Mouse (Mus musculus): Measurements from ENCODE around the gene Rpa1. TPM values are rescaled to one million over a fixed set of nuclear protein-coding genes. Genes with fewer than 3 reads are reported as not detected.

Gene Rpa1
- polyA plus RNA-seq, 1 experiment: 76.4 TPM

- H3K4me1 ChIP-seq (ENCODE audit: control insufficient read depth, insufficient read depth, low read length): no peaks in the 10 kb centered on the region; the same call in 1 of the 2 replicates
- H3K27me3 ChIP-seq (ENCODE audit: control insufficient read depth, insufficient read depth, low read length): no peaks in the 10 kb centered on the region
- TF ChIP-seq POLR2A (IDR thresholded peaks at IDR 0.05; ENCODE audit: control insufficient read depth, low read depth, low read length): no peak
- TF ChIP-seq CTCF (IDR thresholded peaks at IDR 0.05; ENCODE audit: control insufficient read depth, insufficient read depth, insufficient replicate concordance, low read depth, low read length): no peak
- no peak overlapping the region for H3K27ac ChIP-seq (ENCODE audit: control insufficient read depth, insufficient read depth, low read depth, low read length)
- H3K36me3 ChIP-seq (ENCODE audit: control insufficient read depth, insufficient read depth, low read length): peaks cover 5% of the 10 kb centered on the region
- H3K4me3 ChIP-seq (ENCODE audit: control insufficient read depth, low read depth, low read length): no peak overlapping the region
Observed at GRCm38 (mm10) chr11:75340698-75341345, 7.3 kb downstream of the Rpa1 start.

- no peak for TF ChIP-seq POLR2A (IDR thresholded peaks at IDR 0.05; ENCODE audit: control insufficient read depth, low read depth, low read length)
- TF ChIP-seq CTCF (IDR thresholded peaks at IDR 0.05; ENCODE audit: control insufficient read depth, insufficient read depth, insufficient replicate concordance, low read depth, low read length): no peak
- no peak overlapping the region for H3K27ac ChIP-seq (ENCODE audit: control insufficient read depth, insufficient read depth, low read depth, low read length)
- H3K4me1 ChIP-seq (ENCODE audit: control insufficient read depth, insufficient read depth, low read length): no peaks in the 10 kb centered on the region; the same call in 1 of the 2 replicates
- H3K4me3 ChIP-seq (ENCODE audit: control insufficient read depth, low read depth, low read length): no peak overlapping the region
- no peaks in the 10 kb centered on the region for H3K27me3 ChIP-seq (ENCODE audit: control insufficient read depth, insufficient read depth, low read length)
- H3K36me3 ChIP-seq (ENCODE audit: control insufficient read depth, insufficient read depth, low read length): peaks cover 5% of the 10 kb centered on the region
Observed at GRCm38 (mm10) chr11:75340076-75340475, 8.0 kb downstream of the Rpa1 start.

GRCm38 (mm10) chr11:75337246-75337645 lies 10.9 kb downstream of the Rpa1 start:
- Histone ChIP-seq H3K27ac (ENCODE audit: control insufficient read depth, insufficient read depth, low read depth, low read length) (no peak overlapping the region), H3K4me3 (ENCODE audit: control insufficient read depth, low read depth, low read length) (no peak overlapping the region), H3K27me3 (ENCODE audit: control insufficient read depth, insufficient read depth, low read length) (no peaks in the 10 kb centered on the region), H3K36me3 (ENCODE audit: control insufficient read depth, insufficient read depth, low read length) (peaks cover 5% of the 10 kb centered on the region), H3K4me1 (ENCODE audit: control insufficient read depth, insufficient read depth, low read length) (no peaks in the 10 kb centered on the region; the same call in 1 of the 2 replicates)
- no peak for TF ChIP-seq CTCF (IDR thresholded peaks at IDR 0.05; ENCODE audit: control insufficient read depth, insufficient read depth, insufficient replicate concordance, low read depth, low read length)
- TF ChIP-seq POLR2A (IDR thresholded peaks at IDR 0.05; ENCODE audit: control insufficient read depth, low read depth, low read length): no peak

GRCm38 (mm10) chr11:75336676-75337075 lies 11.4 kb downstream of the Rpa1 start:
- no peaks in the 10 kb centered on the region; the same call in 1 of the 2 replicates for H3K4me1 ChIP-seq (ENCODE audit: control insufficient read depth, insufficient read depth, low read length)
- no peaks in the 10 kb centered on the region for H3K27me3 ChIP-seq (ENCODE audit: control insufficient read depth, insufficient read depth, low read length)
- H3K36me3 ChIP-seq (ENCODE audit: control insufficient read depth, insufficient read depth, low read length): peaks cover 5% of the 10 kb centered on the region
- H3K27ac ChIP-seq (ENCODE audit: control insufficient read depth, insufficient read depth, low read depth, low read length): no peak overlapping the region
- H3K4me3 ChIP-seq (ENCODE audit: control insufficient read depth, low read depth, low read length): no peak overlapping the region
- TF ChIP-seq POLR2A (IDR thresholded peaks at IDR 0.05; ENCODE audit: control insufficient read depth, low read depth, low read length) (no peak), CTCF (IDR thresholded peaks at IDR 0.05; ENCODE audit: control insufficient read depth, insufficient read depth, insufficient replicate concordance, low read depth, low read length) (no peak)

GRCm38 (mm10) chr11:75325969-75326311 lies 22.2 kb downstream of the Rpa1 start:
- H3K4me1 ChIP-seq (ENCODE audit: control insufficient read depth, insufficient read depth, low read length): no peaks in the 10 kb centered on the region
- H3K27me3 ChIP-seq (ENCODE audit: control insufficient read depth, insufficient read depth, low read length): no peaks in the 10 kb centered on the region
- no peak overlapping the region for H3K4me3 ChIP-seq (ENCODE audit: control insufficient read depth, low read depth, low read length)
- peaks cover 1% of the 10 kb centered on the region for H3K36me3 ChIP-seq (ENCODE audit: control insufficient read depth, insufficient read depth, low read length)
- no peak overlapping the region for H3K27ac ChIP-seq (ENCODE audit: control insufficient read depth, insufficient read depth, low read depth, low read length)
- TF ChIP-seq POLR2A (IDR thresholded peaks at IDR 0.05; ENCODE audit: control insufficient read depth, low read depth, low read length) (no peak), CTCF (IDR thresholded peaks at IDR 0.05; ENCODE audit: control insufficient read depth, insufficient read depth, insufficient replicate concordance, low read depth, low read length) (no peak)

DNA sequence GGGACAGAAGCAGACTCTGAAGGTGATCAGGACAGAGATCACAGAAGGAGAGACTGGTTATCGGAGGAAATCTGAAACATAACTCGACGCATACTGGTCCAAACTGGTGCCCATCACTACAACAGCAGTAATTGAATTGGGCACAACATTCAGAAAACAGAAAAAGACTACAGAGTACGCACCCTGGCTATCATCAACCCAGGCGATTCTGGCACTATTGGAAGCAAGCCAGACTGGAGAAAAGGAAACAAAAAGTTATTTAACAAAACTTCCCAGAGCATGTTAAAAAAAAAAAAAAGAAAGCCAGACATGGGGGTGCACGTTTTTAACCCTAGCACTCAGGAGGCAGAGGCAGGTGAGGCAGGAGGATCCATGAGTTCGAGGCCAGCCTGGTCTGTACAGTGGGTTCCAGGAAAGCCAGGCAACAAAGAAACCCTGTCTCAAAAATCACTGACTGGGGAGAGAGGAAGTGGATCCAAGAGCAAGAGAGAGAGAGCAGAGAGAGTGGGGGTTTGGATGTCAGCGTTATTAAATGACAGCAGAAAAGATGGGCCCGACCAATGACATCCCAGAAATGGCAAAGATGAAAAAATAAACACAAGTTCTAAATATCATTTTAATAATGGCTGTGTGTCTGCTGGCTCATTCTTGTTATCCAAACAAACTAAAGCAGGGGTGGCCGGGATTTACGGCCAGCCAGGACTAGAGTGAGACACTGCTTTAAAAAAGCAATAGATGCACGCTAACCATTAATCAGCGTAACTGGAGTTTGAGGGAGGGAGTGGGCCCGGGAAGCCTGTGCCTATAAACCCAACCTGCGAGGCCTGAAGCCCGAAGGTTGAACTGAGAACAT lies 22.8 kb downstream of the Rpa1 start:
- Histone ChIP-seq H3K27me3 (ENCODE audit: control insufficient read depth, insufficient read depth, low read length) (no peaks in the 10 kb centered on the region), H3K4me1 (ENCODE audit: control insufficient read depth, insufficient read depth, low read length) (no peaks in the 10 kb centered on the region), H3K4me3 (ENCODE audit: control insufficient read depth, low read depth, low read length) (no peak overlapping the region), H3K36me3 (ENCODE audit: control insufficient read depth, insufficient read depth, low read length) (peaks cover 1% of the 10 kb centered on the region), H3K27ac (ENCODE audit: control insufficient read depth, insufficient read depth, low read depth, low read length) (no peak overlapping the region)
- TF ChIP-seq CTCF (IDR thresholded peaks at IDR 0.05; ENCODE audit: control insufficient read depth, insufficient read depth, insufficient replicate concordance, low read depth, low read length): no peak
- TF ChIP-seq POLR2A (IDR thresholded peaks at IDR 0.05; ENCODE audit: control insufficient read depth, low read depth, low read length): no peak

DNA sequence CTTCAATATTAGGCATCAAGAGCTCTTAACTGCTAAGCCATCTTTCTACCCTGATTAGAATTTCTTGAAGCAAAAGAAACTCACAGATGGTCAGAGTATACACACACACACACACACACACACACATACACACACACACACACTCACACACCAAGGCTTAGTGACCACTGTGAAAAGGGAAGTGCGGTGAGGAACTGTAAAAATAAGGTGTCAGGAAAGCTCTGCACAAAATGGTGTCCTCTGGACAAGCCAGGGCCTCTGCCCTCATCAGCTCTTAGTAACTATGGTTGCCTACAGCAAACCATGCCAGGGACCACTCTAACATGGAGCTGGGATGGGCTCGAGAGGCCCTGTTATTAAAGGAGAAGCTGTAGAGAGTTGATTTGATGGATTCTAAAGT lies 23.7 kb downstream of the Rpa1 start:
- Histone ChIP-seq H3K27ac (ENCODE audit: control insufficient read depth, insufficient read depth, low read depth, low read length) (no peak overlapping the region), H3K36me3 (ENCODE audit: control insufficient read depth, insufficient read depth, low read length) (peaks cover 1% of the 10 kb centered on the region)
- no peak for TF ChIP-seq POLR2A (IDR thresholded peaks at IDR 0.05; ENCODE audit: control insufficient read depth, low read depth, low read length)
- TF ChIP-seq CTCF (IDR thresholded peaks at IDR 0.05; ENCODE audit: control insufficient read depth, insufficient read depth, insufficient replicate concordance, low read depth, low read length): no peak

More for the DNA sequence above, 23.7 kb downstream of the Rpa1 start:
- Histone ChIP-seq H3K27me3 (ENCODE audit: control insufficient read depth, insufficient read depth, low read length) (no peaks in the 10 kb centered on the region), H3K4me3 (ENCODE audit: control insufficient read depth, low read depth, low read length) (no peak overlapping the region), H3K4me1 (ENCODE audit: control insufficient read depth, insufficient read depth, low read length) (no peaks in the 10 kb centered on the region)
